Mouse (Mus musculus) heart, adult 2 months (tissue): ENCODE results near the gene Gpx6.

Experiments used
- CTCF ChIP-seq: fragments of 200-600 bp; IDR thresholded peaks from 2 replicates; pipeline ENCODE4 v1.8.1; 2022; ENCODE audit warnings: antibody characterized with exemption, mild to moderate bottlenecking, moderate library complexity
- EP300 ChIP-seq: fragments of 200-500 bp; IDR thresholded peaks from 2 replicates; pipeline ENCODE4 v1.6.1; 2011; ENCODE audit warnings: low read depth, low read length, control low read depth; ENCODE audit not compliant: insufficient read depth
- POLR2A ChIP-seq: fragments of 200-500 bp; IDR thresholded peaks from 2 replicates; pipeline ENCODE4 v1.6.1; 2011; ENCODE audit warnings: mild to moderate bottlenecking, low read depth, low read length, control low read depth; ENCODE audit not compliant: insufficient read depth

DNA sequence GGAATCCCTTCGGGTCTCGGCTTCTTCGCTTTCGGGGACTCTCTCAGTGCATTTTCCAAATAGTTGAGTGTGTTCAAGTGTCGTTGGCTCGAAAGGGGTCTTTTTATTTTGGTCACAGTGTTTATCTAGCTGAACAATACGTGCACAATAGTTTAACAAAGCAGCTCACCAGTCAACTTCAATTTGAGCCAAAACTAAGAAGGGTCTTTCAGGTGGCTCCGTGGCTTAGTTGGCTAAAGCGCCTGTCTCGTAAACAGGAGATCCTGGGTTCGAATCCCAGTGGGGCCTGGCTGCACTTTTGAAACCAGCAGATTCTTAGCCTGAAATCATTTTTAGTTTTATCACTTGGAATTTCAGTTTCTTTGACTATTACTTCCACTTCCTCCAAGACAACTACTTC is 47.6 kb upstream of the Gpx6 start:
- no peak for TF ChIP-seq CTCF
- TF ChIP-seq EP300: no peak
- no peak for TF ChIP-seq POLR2A
